In genomic region chr4:134061944-134062446, GRCm38 (mm10) we compare ENCODE assay signal across 10 mouse cellular contexts. TPM values are rescaled to one million over a fixed set of nuclear protein-coding genes. Genes with fewer than 3 reads are reported as not detected.
A peak's percentile ranks its signal among the peaks of the same experiment; 100 is the strongest.
DNase-seq lines count a peak whose midpoint lies in the region; ATAC-seq lines count a peak whose summit lies in the region.
"Had no signal": no experiment of that assay in that cellular context is flagged by ENCODE, and none has a peak within 500 bp of the region (broad histone marks: within the 10 kb centered on the region; RNA-seq: fewer than 3 reads in every experiment).

No protein-coding gene starts in this region.

- 0 out of 2 replicates have a peak, but pooled peaks have one; percentile 22 for ATAC-seq in limb, embryonic 12.5 days (ENCODE audit: insufficient number of reproducible peaks, insufficient read depth, low FRiP score, low TSS enrichment, low read depth)
- peak; percentile 41 for ATAC-seq in inflammation-experienced regulatory T-cells, adult 6 months
- ATAC-seq in stomach, embryonic 16.5 days (ENCODE audit: insufficient read depth, low FRiP score), result peak; percentile 91

- peaks cover 4% of the 10 kb centered on the region for H3K4me1 ChIP-seq in limb, embryonic 12.5 days (replicated peaks)
- H3K4me1 ChIP-seq in limb, embryonic 10.5 days, result peaks cover 36% of the 10 kb centered on the region
- H3K4me1 ChIP-seq in stomach, embryonic 16.5 days (ENCODE audit: control insufficient read depth, insufficient read depth, low read length), result peaks cover 5% of the 10 kb centered on the region; the same call in 1 of the 2 replicates

- no peaks in the 10 kb centered on the region for H3K9me3 ChIP-seq in limb, embryonic 12.5 days
- no peaks in the 10 kb centered on the region for H3K9me3 ChIP-seq in limb, embryonic 10.5 days (replicated peaks)
- H3K9me3 ChIP-seq in stomach, embryonic 16.5 days (replicated peaks; ENCODE audit: control insufficient read depth, low read length), result no peaks in the 10 kb centered on the region

- H3K4me2 ChIP-seq in limb, embryonic 12.5 days, result no peak overlapping the region
- no peak overlapping the region for H3K4me2 ChIP-seq in stomach, embryonic 16.5 days (ENCODE audit: low read depth, low read length)

- no peak overlapping the region for H3K27ac ChIP-seq in limb, embryonic 12.5 days
- H3K27ac ChIP-seq in limb, embryonic 10.5 days, result no peak overlapping the region
- H3K27ac ChIP-seq in stomach, embryonic 16.5 days (ENCODE audit: low read length), result peak overlapping the region; percentile 82

- H3K36me3 ChIP-seq in limb, embryonic 12.5 days, result no peaks in the 10 kb centered on the region
- H3K36me3 ChIP-seq in limb, embryonic 10.5 days, result no peaks in the 10 kb centered on the region
- H3K36me3 ChIP-seq in stomach, embryonic 16.5 days (ENCODE audit: control insufficient read depth, insufficient read depth, low read length), result no peaks in the 10 kb centered on the region

- H3K9ac ChIP-seq in limb, embryonic 12.5 days (replicated peaks), result no peak overlapping the region
- no peak overlapping the region for H3K9ac ChIP-seq in stomach, embryonic 16.5 days (ENCODE audit: low read length)

- DNase-seq in limb, embryonic 10.5 days (ENCODE audit: low spot score), result no peak
- DNase-seq in ES-CJ7 (ENCODE audit: low read depth, low spot score), result peak; percentile 53
- no peak for DNase-seq in cerebellum, postnatal 25 days
- no peak for DNase-seq in cerebellum, adult 11 months
- no peak for DNase-seq in retina, postnatal 1 day
- DNase-seq: heart, postnatal 4 days had no signal

- H3K4me3 ChIP-seq in limb, embryonic 12.5 days (replicated peaks), result no peak overlapping the region
- H3K4me3 ChIP-seq in limb, embryonic 10.5 days, result no peak overlapping the region
- H3K4me3 ChIP-seq in stomach, embryonic 16.5 days (replicated peaks; ENCODE audit: low read length), result no peak overlapping the region
- H3K4me3 ChIP-seq: megakaryocyte, embryonic 14.5 days had no signal

- H3K27me3 ChIP-seq in limb, embryonic 12.5 days, result peaks cover 68% of the 10 kb centered on the region
- H3K27me3 ChIP-seq in limb, embryonic 10.5 days (ENCODE audit: low read depth, poor library complexity, severe bottlenecking), result peaks cover 77% of the 10 kb centered on the region
- H3K27me3 ChIP-seq in stomach, embryonic 16.5 days (ENCODE audit: control insufficient read depth, insufficient read depth, low read length), result no peaks in the 10 kb centered on the region

- WGBS in limb, embryonic 12.5 days, result 36% methylated on average over 8 of the region's 8 CpGs
- WGBS in limb, embryonic 10.5 days, result 39% methylated on average over 8 of the region's 8 CpGs
- 35% methylated on average over 8 of the region's 8 CpGs for WGBS in stomach, embryonic 16.5 days

RNA-seq across cellular contexts. Expression of gene Crybg2, which starts 1.4 kb away (rescaled TPM):
- 5.6 and 6.1 TPM in 2 replicates for polyA plus RNA-seq in limb, embryonic 12.5 days (2016; fragmentation: Nextera tagmentation; extraction: Ambion mirVana)
- polyA plus RNA-seq in limb, embryonic 10.5 days (2016; fragmentation: Nextera tagmentation; extraction: Ambion mirVana), result 3.5 and 4.4 TPM in 2 replicates
- polyA plus RNA-seq in inflammation-experienced regulatory T-cells, adult 6 months (2017; shearing (Covaris generic)), result 10 to 100 TPM; 10.8 to 23.3 (median 14.1) TPM
- polyA plus RNA-seq in stomach, embryonic 16.5 days (2015; fragmentation: Nextera tagmentation; extraction: Ambion mirVana), result 19.3 and 26.8 TPM in 2 replicates

RNA-seq across cellular contexts. Expression of gene Zfp683, which starts 8.4 kb away (rescaled TPM):
- polyA plus RNA-seq in limb, embryonic 12.5 days (2016; fragmentation: Nextera tagmentation; extraction: Ambion mirVana), result not detected in 2 replicates
- polyA plus RNA-seq in limb, embryonic 10.5 days (2016; fragmentation: Nextera tagmentation; extraction: Ambion mirVana), result not detected in 2 replicates
- 1 to 10 TPM in 1 of 3 experiments, under 1 TPM in 2; 0.80 to 1.1 (median 0.94) TPM for polyA plus RNA-seq in inflammation-experienced regulatory T-cells, adult 6 months (2017; shearing (Covaris generic))
- polyA plus RNA-seq in stomach, embryonic 16.5 days (2015; fragmentation: Nextera tagmentation; extraction: Ambion mirVana), result not detected in 2 replicates

RNA-seq across cellular contexts. Expression of gene Cd52, which starts 32.9 kb away (rescaled TPM):
- 7.7 and 7.9 TPM in 2 replicates for polyA plus RNA-seq in limb, embryonic 12.5 days (2016; fragmentation: Nextera tagmentation; extraction: Ambion mirVana)
- 2.4 and 3.9 TPM in 2 replicates for polyA plus RNA-seq in limb, embryonic 10.5 days (2016; fragmentation: Nextera tagmentation; extraction: Ambion mirVana)
- polyA plus RNA-seq in inflammation-experienced regulatory T-cells, adult 6 months (2017; shearing (Covaris generic)), result 1,000 to 10,000 TPM; 2,728 to 3,832 (median 3,666) TPM
- 25.8 and 44.2 TPM in 2 replicates for polyA plus RNA-seq in stomach, embryonic 16.5 days (2015; fragmentation: Nextera tagmentation; extraction: Ambion mirVana)

RNA-seq across cellular contexts. Expression of gene Ubxn11, which starts 40.4 kb away (rescaled TPM):
- 9.6 and 10.4 TPM in 2 replicates for polyA plus RNA-seq in limb, embryonic 12.5 days (2016; fragmentation: Nextera tagmentation; extraction: Ambion mirVana)
- 5.1 and 6.5 TPM in 2 replicates for polyA plus RNA-seq in limb, embryonic 10.5 days (2016; fragmentation: Nextera tagmentation; extraction: Ambion mirVana)
- polyA plus RNA-seq in inflammation-experienced regulatory T-cells, adult 6 months (2017; shearing (Covaris generic)), result 10 to 100 TPM; 36.2 to 54.5 (median 36.5) TPM
- 6.4 and 7.0 TPM in 2 replicates for polyA plus RNA-seq in stomach, embryonic 16.5 days (2015; fragmentation: Nextera tagmentation; extraction: Ambion mirVana)

RNA-seq across cellular contexts. Expression of gene Lin28a, which starts 43.4 kb away (rescaled TPM):
- polyA plus RNA-seq in limb, embryonic 12.5 days (2016; fragmentation: Nextera tagmentation; extraction: Ambion mirVana), result 0.42 and 0.51 TPM in 2 replicates
- 16.7 and 46.5 TPM in 2 replicates for polyA plus RNA-seq in limb, embryonic 10.5 days (2016; fragmentation: Nextera tagmentation; extraction: Ambion mirVana)
- polyA plus RNA-seq in inflammation-experienced regulatory T-cells, adult 6 months (2017; shearing (Covaris generic)), result under 1 TPM in 1 of 3 experiments, not detected in 2; 0.16 TPM
- polyA plus RNA-seq in stomach, embryonic 16.5 days (2015; fragmentation: Nextera tagmentation; extraction: Ambion mirVana), result 0.13 and 0.22 TPM in 2 replicates

Comparison
In these comparisons a context has a peak if more than half of its experiments do, and no peak if none do; other contexts are left out.
1. ATAC-seq: peak in every context shown above with its lines; median percentile 91 in stomach, embryonic 16.5 days; 41 in inflammation-experienced regulatory T-cells, adult 6 months; 22 in limb, embryonic 12.5 days.
2. RNA of gene Cd52, which starts 32.9 kb away (polyA plus RNA-seq): 2,728 to 3,832 TPM in inflammation-experienced regulatory T-cells, adult 6 months; 25.8 to 44.2 TPM in stomach, embryonic 16.5 days, 7.7 to 7.9 TPM in limb, embryonic 12.5 days and 2.4 to 3.9 TPM in limb, embryonic 10.5 days; every median in the first group is over 10 times any median in the second.